Mouse (Mus musculus) forebrain, embryonic 13.5 days (tissue): ENCODE measurements at regions not wholly inside any gene's neighbourhood (a gene's known extent, or its start where the extent isn't known, plus 50 kb on each side); places are given as distances from the start of the nearest gene placed in this dataset.

ENCODE experiments used
- ATAC-seq: fragments of 200-750 bp; cut with Nextera tagmentation; 2 replicates; pipeline ENCODE4 v1.8.0; 2017
- H3K27ac ChIP-seq: fragments of 300-500 bp; sonication (generic); 2 replicates; pipeline ENCODE4 v1.5.1; 2015; ENCODE audit warnings: inconsistent platforms, mild to moderate bottlenecking, moderate library complexity
- H3K27me3 ChIP-seq: fragments of 300-500 bp; sonication (generic); 2 replicates; pipeline ENCODE4 v1.6.1; 2015; ENCODE audit warnings: mild to moderate bottlenecking, inconsistent platforms
- H3K36me3 ChIP-seq: fragments of 300-500 bp; sonication (generic); 2 replicates; pipeline ENCODE4 v1.6.1; 2015; ENCODE audit warnings: mild to moderate bottlenecking, inconsistent platforms; ENCODE audit not compliant: poor library complexity, severe bottlenecking
- H3K4me1 ChIP-seq: fragments of 300-500 bp; sonication (generic); 2 replicates; pipeline ENCODE4 v1.6.1; 2015; ENCODE audit warnings: inconsistent platforms
- H3K4me2 ChIP-seq: fragments of 300-500 bp; sonication (generic); 2 replicates; pipeline ENCODE4 v1.6.1; 2015; ENCODE audit warnings: inconsistent platforms, mild to moderate bottlenecking, moderate library complexity
- H3K4me3 ChIP-seq: fragments of 300-500 bp; sonication (generic); 2 replicates; pipeline ENCODE4 v1.5.1; 2015; ENCODE audit warnings: mild to moderate bottlenecking, inconsistent platforms
- H3K9ac ChIP-seq: fragments of 300-500 bp; sonication (generic); 2 replicates; pipeline ENCODE4 v1.6.1; 2015; ENCODE audit warnings: mild to moderate bottlenecking, inconsistent platforms
- H3K9me3 ChIP-seq: fragments of 300-500 bp; sonication (generic); replicated peaks from 2 replicates; pipeline ENCODE4 v1.6.1; 2016; ENCODE audit warnings: inconsistent platforms
- WGBS: fragments of 180-500 bp; shearing (Covaris S2); methylation state at CpG from one replicate; pipeline ENCODE4 v1.1.7; 2015; 5-methylcytosine and 5-hydroxymethylcytosine counted together

DNA sequence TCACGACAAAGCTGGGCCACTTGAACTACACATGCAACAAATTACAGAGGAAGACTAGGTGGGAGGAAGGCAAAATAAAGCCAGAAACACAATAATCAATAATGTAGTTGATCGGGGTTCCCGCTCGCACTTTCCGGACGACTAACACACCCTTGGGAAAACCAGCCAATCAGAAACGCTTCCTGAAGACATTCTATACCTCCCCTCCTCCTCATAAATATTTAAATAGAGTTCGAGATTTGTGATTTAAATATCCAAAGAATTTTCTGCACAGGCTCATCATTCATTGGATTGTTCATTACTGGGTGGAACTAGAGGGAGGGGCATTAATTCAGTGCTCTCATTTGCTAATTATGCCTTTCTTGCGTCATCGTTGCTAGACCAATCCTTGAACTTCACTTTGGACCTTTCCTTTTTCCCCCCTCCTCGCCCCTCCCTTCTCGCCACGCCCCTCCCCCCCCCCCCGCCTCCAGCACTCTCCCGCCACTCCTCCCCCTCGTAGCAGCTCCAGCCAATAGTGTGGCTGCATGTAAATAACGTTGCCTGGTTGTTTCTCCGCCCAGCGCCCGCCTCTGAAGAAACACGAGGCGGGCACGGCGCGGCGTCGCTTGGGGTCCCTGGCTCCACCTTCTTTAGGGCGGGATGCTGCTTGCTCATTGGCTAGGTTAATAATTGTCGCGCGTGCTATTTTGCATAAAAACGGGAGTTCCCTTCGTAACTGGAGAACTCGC, 254.2 kb upstream of the Nfe2l3 start:
- H3K4me2 ChIP-seq, result peak overlapping the region; percentile 49
- 0% methylated on average over 31 of the region's 34 CpGs for WGBS

DNA sequence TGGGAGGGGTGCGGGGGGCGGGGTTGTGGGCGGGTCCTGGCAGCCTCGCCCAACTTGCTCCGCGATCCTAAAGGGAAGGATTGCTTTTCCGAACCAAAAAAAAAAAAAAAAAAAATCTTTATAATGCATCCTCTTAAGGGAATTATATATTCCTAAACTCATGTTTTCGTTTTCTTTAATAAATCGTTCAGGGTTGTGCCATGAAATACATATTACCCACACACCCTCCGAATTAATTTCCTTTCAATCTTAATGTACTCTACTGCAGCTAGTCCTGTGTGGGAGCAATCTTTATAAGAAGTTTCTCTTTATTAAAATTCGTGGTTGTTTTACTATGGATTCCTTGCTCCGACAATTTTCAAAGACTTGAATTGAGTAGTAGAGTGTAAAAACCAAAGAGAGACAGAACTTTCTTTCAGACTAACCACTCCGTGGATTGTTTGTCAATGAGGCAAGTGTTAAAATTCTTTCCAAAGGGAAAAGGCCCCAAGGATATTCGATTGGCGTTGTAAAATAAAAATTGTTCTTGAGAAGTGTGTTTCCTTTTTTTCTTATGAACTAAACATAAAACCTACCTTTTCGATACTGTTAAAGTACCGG, 253.6 kb upstream of the Nfe2l3 start:
- Histone ChIP-seq H3K9ac (no peak overlapping the region), H3K36me3 (no peaks in the 10 kb centered on the region), H3K4me3 (no peak overlapping the region), H3K9me3 (no peaks in the 10 kb centered on the region), H3K27me3 (peaks cover 87% of the 10 kb centered on the region), H3K4me1 (peaks cover 9% of the 10 kb centered on the region; the same call in 1 of the 2 replicates), H3K27ac (no peak overlapping the region), H3K4me2 (no peak overlapping the region)
- WGBS, result 3% methylated on average over 17 of the region's 17 CpGs
- no peak for ATAC-seq

More for the DNA sequence above, 254.2 kb upstream of the Nfe2l3 start:
- H3K4me1 ChIP-seq, result peaks cover 15% of the 10 kb centered on the region; the same call in 1 of the 2 replicates
- H3K27ac ChIP-seq, result no peak overlapping the region
- H3K9ac ChIP-seq, result no peak overlapping the region
- peak overlapping the region; percentile 12; the same call in 1 of the 2 replicates for H3K4me3 ChIP-seq
- peak; percentile 99 for ATAC-seq
- peaks cover 87% of the 10 kb centered on the region for H3K27me3 ChIP-seq
- no peaks in the 10 kb centered on the region for H3K9me3 ChIP-seq
- no peaks in the 10 kb centered on the region for H3K36me3 ChIP-seq

DNA sequence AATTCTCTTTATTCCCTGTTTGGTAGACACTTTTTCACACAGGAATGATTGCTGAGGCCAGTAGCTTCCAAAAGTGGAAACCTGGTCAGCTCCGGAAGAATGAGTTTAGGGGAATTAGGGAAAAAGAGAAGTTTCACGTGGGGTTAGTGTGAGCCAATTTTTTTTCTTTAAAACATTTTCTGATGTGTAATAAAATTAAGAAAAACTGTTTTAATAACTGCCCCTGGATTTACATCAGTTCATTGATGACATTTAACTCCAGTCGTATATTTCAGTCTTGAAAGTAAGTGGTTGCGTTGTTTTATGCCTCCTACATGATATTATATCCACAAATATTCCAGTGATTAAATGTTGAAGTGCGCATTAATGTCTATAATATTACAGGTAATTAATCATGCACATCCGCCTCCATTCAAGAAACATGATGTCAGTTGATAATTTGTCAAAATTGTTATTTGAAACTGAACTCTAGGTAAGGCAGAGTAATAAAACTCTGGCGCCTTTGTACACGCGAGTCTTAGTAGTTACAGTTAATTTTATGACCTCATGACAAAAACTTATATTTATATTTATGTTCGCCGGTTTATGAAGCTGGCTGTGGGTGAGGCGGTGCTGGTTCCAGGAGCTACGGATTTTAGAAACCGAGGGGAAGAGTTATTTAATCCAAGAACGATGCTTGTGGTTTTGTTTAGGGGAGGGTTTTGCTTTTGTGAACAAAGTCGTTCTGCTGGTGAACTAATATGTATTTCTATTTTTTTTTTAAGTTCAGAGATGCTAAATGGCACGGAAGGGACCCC, 252.5 kb upstream of the Nfe2l3 start:
- H3K9ac ChIP-seq, result no peak overlapping the region
- no peaks in the 10 kb centered on the region for H3K4me1 ChIP-seq
- no peak overlapping the region for H3K4me2 ChIP-seq
- no peaks in the 10 kb centered on the region for H3K9me3 ChIP-seq
- peaks cover 87% of the 10 kb centered on the region for H3K27me3 ChIP-seq
- H3K4me3 ChIP-seq, result no peak overlapping the region
- H3K36me3 ChIP-seq, result no peaks in the 10 kb centered on the region
- WGBS, result 7% methylated on average over 17 of the region's 17 CpGs
- ATAC-seq, result no peak
- no peak overlapping the region for H3K27ac ChIP-seq

DNA sequence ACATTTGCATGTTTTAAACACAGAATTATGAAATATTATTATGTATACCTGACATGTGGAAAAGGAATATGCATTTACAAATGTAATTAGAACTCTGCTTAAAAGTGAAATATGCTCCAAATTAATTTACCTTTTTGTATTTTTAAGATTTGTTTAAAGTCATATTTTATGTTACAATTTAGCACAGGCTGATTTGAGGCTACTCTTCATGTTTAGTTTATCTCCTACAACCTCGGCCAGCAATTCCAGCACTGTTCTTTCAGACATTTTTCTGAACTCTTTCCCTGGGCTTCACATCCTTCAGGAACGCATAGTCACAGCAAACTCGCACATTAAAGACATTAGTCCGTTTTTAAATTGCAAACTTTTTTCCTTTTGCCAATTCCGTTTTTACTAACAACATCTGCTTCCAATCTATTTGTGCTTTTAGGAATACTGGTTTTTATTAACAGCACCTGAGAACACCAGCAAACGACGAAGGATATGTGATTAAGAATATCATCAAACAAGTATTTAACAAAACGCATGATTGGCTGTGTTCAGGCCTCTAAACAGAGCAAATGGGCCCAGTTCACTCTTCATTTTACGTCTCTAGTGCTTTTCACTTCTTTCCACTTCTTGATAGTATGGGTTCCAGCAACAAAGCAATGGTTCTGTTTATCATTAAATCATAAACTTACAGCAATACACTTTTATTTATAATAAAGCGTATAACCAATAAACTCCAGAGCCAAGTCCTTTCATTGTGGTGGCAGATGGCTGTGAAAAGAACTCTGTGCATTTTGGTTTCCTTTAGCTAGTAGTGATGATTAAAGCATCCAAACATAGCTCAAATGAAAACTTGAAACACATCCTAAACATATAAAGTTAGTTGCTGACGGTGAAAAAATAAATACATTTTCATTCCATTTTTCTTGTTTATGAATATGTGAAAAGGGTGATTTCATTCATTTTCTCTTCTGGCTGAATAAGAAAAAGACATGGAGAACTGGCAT, 251.3 kb upstream of the Nfe2l3 start:
- H3K4me1 ChIP-seq, result no peaks in the 10 kb centered on the region

DNA sequence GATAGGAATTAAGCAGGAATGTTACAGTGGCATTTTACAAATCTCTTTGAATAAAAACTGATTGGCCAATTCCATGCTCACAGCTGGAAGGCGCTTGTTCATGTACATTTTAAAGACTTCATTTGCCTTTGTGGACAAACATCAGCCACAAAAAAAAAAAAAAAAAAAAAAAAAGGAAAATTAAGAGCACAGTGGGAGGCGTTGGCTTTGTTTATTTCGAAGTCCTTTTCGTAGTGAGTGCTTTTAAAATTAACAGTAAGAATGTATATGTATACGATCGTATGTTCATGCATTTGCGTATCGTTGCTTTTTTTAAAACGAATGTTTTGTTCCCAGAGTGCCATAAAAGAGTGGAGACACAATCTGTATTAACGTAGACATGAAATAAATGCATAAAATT, 250.6 kb upstream of the Nfe2l3 start:
- Histone ChIP-seq H3K27me3 (peaks cover 87% of the 10 kb centered on the region), H3K4me1 (no peaks in the 10 kb centered on the region), H3K9ac (no peak overlapping the region), H3K36me3 (no peaks in the 10 kb centered on the region), H3K4me3 (no peak overlapping the region), H3K27ac (no peak overlapping the region), H3K9me3 (no peaks in the 10 kb centered on the region), H3K4me2 (no peak overlapping the region)
- WGBS, result 22% methylated on average over 10 of the region's 10 CpGs
- ATAC-seq, result no peak

More for the DNA sequence above, 251.3 kb upstream of the Nfe2l3 start:
- no peak overlapping the region for H3K4me2 ChIP-seq
- H3K9ac ChIP-seq, result no peak overlapping the region
- ATAC-seq, result no peak
- H3K36me3 ChIP-seq, result no peaks in the 10 kb centered on the region
- H3K4me3 ChIP-seq, result no peak overlapping the region
- 8% methylated on average over 11 of the region's 11 CpGs for WGBS
- no peak overlapping the region for H3K27ac ChIP-seq
- H3K9me3 ChIP-seq, result no peaks in the 10 kb centered on the region
- peaks cover 87% of the 10 kb centered on the region for H3K27me3 ChIP-seq

DNA sequence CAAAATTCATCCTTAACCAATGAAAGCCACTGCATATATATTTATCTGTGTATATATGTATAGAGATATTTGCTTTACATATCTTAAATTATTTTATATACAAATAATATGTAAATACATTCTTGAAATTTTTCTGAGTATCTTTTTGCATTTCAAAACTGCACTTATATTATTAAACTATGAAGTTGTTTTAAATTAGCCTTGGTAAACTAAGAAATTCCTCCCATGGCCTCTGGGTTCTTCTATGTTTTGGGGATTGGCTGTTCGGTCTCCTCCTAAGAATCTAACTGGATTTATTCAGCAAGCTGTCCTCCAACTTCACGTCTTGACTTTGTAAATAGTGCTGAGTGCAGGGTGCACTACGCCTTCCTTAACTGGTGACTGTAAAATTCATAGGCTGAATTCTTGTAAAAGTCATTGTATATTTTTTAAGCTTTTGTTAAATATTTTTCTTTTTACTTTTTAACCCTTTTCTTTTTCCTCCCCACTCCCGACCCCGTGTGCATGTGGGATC, 249.6 kb upstream of the Nfe2l3 start:
- no peaks in the 10 kb centered on the region for H3K36me3 ChIP-seq
- H3K4me1 ChIP-seq, result no peaks in the 10 kb centered on the region
- no peak overlapping the region for H3K27ac ChIP-seq
- no peaks in the 10 kb centered on the region for H3K9me3 ChIP-seq
- WGBS, result 6% methylated on average over 5 of the region's 5 CpGs
- no peak overlapping the region for H3K9ac ChIP-seq
- H3K4me3 ChIP-seq, result no peak overlapping the region
- ATAC-seq, result no peak
- no peak overlapping the region for H3K4me2 ChIP-seq
- H3K27me3 ChIP-seq, result peaks cover 87% of the 10 kb centered on the region

DNA sequence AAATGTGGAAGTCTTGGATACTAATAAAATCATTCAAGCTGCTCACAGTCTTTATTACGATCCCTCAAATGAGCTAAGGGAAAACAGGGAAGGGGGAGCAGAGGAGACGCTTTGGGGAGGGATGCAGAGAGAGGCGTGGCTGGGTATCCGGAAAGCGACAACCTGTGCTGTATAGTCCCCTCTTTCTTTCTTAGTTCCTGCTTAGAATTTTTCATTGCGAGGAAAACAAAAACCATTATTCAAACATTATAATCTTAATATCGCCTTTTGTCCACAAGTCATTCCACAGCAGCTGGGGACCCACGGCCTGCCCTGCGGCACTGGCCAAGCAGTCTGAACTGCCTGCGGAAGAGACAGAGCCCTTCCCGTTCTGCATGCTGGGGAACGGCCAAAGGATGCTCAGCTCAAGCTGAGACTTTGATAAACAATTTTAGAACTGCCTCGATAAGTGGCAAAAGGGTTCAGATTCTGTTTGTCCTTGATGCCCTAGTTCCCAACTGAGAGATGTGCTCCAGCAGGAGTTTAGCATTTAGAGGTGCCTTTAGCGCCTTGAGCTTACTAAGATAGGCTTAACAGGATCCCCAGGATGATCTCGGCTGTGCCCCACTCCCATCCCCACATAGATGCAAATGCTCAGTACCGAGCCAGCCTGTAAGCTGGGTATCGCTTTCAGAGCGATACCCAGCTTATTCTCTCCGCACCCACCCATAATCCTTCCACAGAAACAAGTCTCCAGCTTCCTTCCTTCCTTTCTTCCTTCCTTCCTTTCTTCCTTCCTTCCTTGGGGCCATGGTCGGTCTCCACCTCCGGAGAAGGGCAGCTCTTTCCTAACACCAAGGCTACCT, 248.7 kb upstream of the Nfe2l3 start:
- H3K27ac ChIP-seq, result no peak overlapping the region
- H3K4me1 ChIP-seq, result no peaks in the 10 kb centered on the region
- peaks cover 93% of the 10 kb centered on the region for H3K27me3 ChIP-seq
- no peaks in the 10 kb centered on the region for H3K36me3 ChIP-seq
- no peaks in the 10 kb centered on the region for H3K9me3 ChIP-seq
- no peak overlapping the region for H3K4me2 ChIP-seq
- under 1% methylated on average over 21 of the region's 21 CpGs for WGBS
- no peak overlapping the region for H3K9ac ChIP-seq
- H3K4me3 ChIP-seq, result no peak overlapping the region
- ATAC-seq, result no peak

DNA sequence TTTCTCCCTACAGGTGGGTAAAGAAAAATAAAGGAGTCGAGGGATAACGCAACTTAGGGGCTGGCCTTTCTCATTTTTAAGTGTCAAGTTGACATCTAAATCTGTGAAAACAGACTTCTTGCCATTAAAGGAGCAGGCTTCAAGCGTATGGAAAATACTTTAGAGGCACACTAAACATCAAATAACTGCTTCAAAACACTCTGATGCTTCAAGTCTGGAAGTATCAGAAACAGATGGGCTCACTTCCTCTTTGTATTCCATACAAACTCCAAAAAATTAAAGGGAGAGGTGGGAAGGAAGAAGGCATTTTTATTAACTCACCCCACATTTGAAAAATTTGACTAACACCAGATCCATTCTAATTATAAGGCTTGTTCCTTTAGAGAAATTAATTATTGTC, 248.0 kb upstream of the Nfe2l3 start:
- no peak for ATAC-seq
- H3K9me3 ChIP-seq, result no peaks in the 10 kb centered on the region
- H3K4me1 ChIP-seq, result no peaks in the 10 kb centered on the region
- WGBS, result 7% methylated on average over 3 of the region's 3 CpGs
- no peaks in the 10 kb centered on the region for H3K36me3 ChIP-seq
- H3K27ac ChIP-seq, result no peak overlapping the region
- no peak overlapping the region for H3K4me2 ChIP-seq
- H3K27me3 ChIP-seq, result peaks cover 94% of the 10 kb centered on the region
- H3K4me3 ChIP-seq, result no peak overlapping the region
- H3K9ac ChIP-seq, result no peak overlapping the region

DNA sequence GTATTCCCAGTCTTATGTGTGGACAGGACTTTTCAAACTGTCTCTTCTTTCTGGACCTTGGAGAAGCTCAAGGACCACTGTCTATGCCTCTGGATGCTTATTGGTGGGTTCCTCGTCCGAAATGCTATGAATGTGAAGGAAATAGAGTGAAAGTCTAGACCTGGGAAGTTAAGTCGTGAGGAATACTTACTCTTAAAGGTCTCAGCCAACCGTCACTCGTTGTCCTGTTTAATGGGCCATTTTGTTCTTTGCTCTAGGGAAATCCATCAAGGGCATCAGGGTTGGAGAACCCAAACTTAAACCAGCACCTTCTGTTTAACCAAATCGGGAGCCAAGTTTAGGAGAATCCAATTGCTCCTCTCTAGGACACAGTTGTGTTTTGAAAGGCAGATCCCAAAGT, 247.3 kb upstream of the Nfe2l3 start:
- no peaks in the 10 kb centered on the region for H3K9me3 ChIP-seq
- peaks cover 94% of the 10 kb centered on the region for H3K27me3 ChIP-seq
- H3K4me3 ChIP-seq, result no peak overlapping the region
- H3K4me2 ChIP-seq, result no peak overlapping the region
- WGBS, result 20% methylated on average over 6 of the region's 6 CpGs
- H3K4me1 ChIP-seq, result no peaks in the 10 kb centered on the region
- no peak for ATAC-seq
- H3K27ac ChIP-seq, result no peak overlapping the region
- no peaks in the 10 kb centered on the region for H3K36me3 ChIP-seq
- H3K9ac ChIP-seq, result no peak overlapping the region

DNA sequence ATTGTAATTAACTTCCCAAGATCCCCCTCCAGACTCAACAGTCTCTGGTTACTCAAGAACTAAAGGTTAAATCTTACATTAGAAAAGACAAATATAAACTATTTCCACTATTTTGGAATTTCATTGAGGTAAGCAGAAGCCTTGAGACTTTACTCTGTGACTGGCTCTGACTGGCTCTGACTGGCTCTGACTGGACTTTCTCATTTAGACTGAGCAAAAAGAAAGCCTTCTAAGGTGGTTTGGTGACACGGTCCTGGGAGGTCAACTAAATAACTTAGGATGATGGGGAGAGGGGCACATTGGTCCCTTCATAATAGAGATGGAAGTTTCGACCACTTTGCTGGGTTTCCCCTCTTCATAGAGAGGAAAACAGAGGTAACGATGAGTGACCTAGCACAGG, 243.3 kb upstream of the Nfe2l3 start:
- Histone ChIP-seq H3K36me3 (no peaks in the 10 kb centered on the region), H3K9me3 (no peaks in the 10 kb centered on the region), H3K4me2 (no peak overlapping the region), H3K9ac (no peak overlapping the region), H3K4me3 (no peak overlapping the region), H3K27ac (no peak overlapping the region), H3K27me3 (peaks cover 99% of the 10 kb centered on the region), H3K4me1 (no peaks in the 10 kb centered on the region)
- ATAC-seq, result no peak
- WGBS, result 78% methylated on average over 3 of the region's 3 CpGs

DNA sequence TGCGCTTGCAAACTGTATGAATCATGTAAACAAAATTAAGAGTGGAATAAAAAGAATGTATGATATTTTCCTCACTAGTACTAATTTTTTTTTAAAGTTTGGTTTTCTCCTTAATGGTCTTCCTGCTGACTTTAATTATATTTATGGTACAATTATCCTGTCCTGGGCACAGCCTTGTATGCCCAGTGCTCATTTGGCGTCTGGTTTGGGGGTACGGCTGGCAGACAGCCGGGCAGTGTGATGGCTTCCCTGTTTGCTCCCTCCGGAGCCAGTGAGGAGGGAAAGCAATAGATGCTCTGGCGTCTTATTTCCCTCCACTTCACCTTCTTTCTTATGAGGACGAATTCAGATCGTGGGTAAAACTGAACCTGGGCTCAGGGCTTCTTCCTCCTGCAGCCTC, 239.6 kb upstream of the Nfe2l3 start:
- H3K27me3 ChIP-seq, result peaks cover 87% of the 10 kb centered on the region
- H3K36me3 ChIP-seq, result no peaks in the 10 kb centered on the region
- WGBS, result 36% methylated on average over 8 of the region's 8 CpGs
- H3K4me1 ChIP-seq, result no peaks in the 10 kb centered on the region
- no peak overlapping the region for H3K9ac ChIP-seq
- ATAC-seq, result no peak
- H3K9me3 ChIP-seq, result no peaks in the 10 kb centered on the region
- H3K4me2 ChIP-seq, result no peak overlapping the region
- no peak overlapping the region for H3K27ac ChIP-seq
- H3K4me3 ChIP-seq, result no peak overlapping the region
